ENCODE assay signal across 25 mouse cellular contexts in genomic region chr15:79598715-79599114, GRCm38 (mm10). TPM values are rescaled to one million over a fixed set of nuclear protein-coding genes. Genes with fewer than 3 reads are reported as not detected.
DNase-seq lines count a peak whose midpoint lies in the region; ATAC-seq lines count a peak whose summit lies in the region.
"Had no signal": no experiment of that assay in that cellular context is flagged by ENCODE, and none has a peak within 500 bp of the region (broad histone marks: within the 10 kb centered on the region; RNA-seq: fewer than 3 reads in every experiment).

No protein-coding gene starts in this region.

- H3K27me3 ChIP-seq in hindbrain, embryonic 11.5 days (ENCODE audit: control insufficient read depth, insufficient read depth, low read length): no peaks in the 10 kb centered on the region
- H3K27me3 ChIP-seq: CH12.LX had no signal

- 93% methylated on average over 1 of the region's 1 CpGs for WGBS in hindbrain, embryonic 11.5 days

- no peak overlapping the region for H3K4me2 ChIP-seq in hindbrain, embryonic 11.5 days (replicated peaks; ENCODE audit: low read depth, low read length)

- H3K4me3 ChIP-seq in hindbrain, embryonic 11.5 days (ENCODE audit: low read depth, low read length): no peak overlapping the region

- no peak overlapping the region for H3K27ac ChIP-seq in hindbrain, embryonic 11.5 days (ENCODE audit: low read depth, low read length)

- H3K36me3 ChIP-seq in hindbrain, embryonic 11.5 days (ENCODE audit: control insufficient read depth, insufficient read depth, low read length): no peaks in the 10 kb centered on the region
- H3K36me3 ChIP-seq: G1E had no signal

- H3K4me1 ChIP-seq in hindbrain, embryonic 11.5 days (replicated peaks; ENCODE audit: control insufficient read depth, insufficient read depth, low read length): no peaks in the 10 kb centered on the region

- peak; percentile 81 for DNase-seq in 416B (ENCODE audit: low read depth)
- no peak for DNase-seq in ovary, postnatal 36 days (ENCODE audit: low spot score)
- DNase-seq in gastrocnemius, adult 8-10 months (ENCODE audit: low spot score in 2 of 2): no peak
- DNase-seq in embryo, embryonic 10 days (ENCODE audit: low spot score): no peak
- DNase-seq in hindbrain, embryonic 11.5 days (ENCODE audit: low spot score): no peak
- DNase-seq: adrenal gland, adult 2 months; adrenal gland, adult 8-10 months; adrenal gland, postnatal 10 days; adrenal gland, postnatal 14 days; adrenal gland, postnatal 25 days; adrenal gland, postnatal 36 days; B cell, adult 2 months; cerebellum, adult 11 months; cerebellum, adult 11-12 months; cerebellum, adult 18-20 months had no signal

- peak; percentile 36; the same call in 1 of the 2 replicates for ATAC-seq in common myeloid progenitor, adult 5-6 weeks (replicated peaks; ENCODE audit: low read depth, poor library complexity, severe bottlenecking)
- ATAC-seq in granulocyte monocyte progenitor cell, adult 5-6 weeks (replicated peaks; ENCODE audit: poor library complexity, severe bottlenecking): peak; percentile 86
- ATAC-seq in megakaryocyte progenitor cell, adult 5-6 weeks (replicated peaks; ENCODE audit: poor library complexity): peak; percentile 63
- no peak for ATAC-seq in hindbrain, embryonic 11.5 days (ENCODE audit: low FRiP score)
- ATAC-seq: activated CD4-positive, CD25-positive, alpha-beta regulatory T cell, adult 4 months; CD4-positive, CD25-positive, alpha-beta regulatory T cell, adult 4 months; Patski had no signal

- no peaks in the 10 kb centered on the region for H3K9me3 ChIP-seq in hindbrain, embryonic 11.5 days (ENCODE audit: control insufficient read depth, low read length)
- H3K9me3 ChIP-seq: G1E had no signal

- H3K9ac ChIP-seq in hindbrain, embryonic 11.5 days (ENCODE audit: low read depth, low read length): no peak overlapping the region

RNA-seq across cellular contexts. Expression of gene Dmc1, which starts 6.2 kb away (rescaled TPM):
- total RNA-seq in common myeloid progenitor, adult 5-6 weeks (2017): 1.8 and 2.1 TPM in 2 replicates
- 2.1 and 5.4 TPM in 2 replicates for total RNA-seq in granulocyte monocyte progenitor cell, adult 5-6 weeks (2014; fragmentation: Nextera tagmentation)
- total RNA-seq in granulocyte monocyte progenitor cell, adult 5-6 weeks (2017): 4.8 and 4.9 TPM in 2 replicates
- total RNA-seq in megakaryocyte progenitor cell, adult 5-6 weeks (2015): 3.4 and 3.5 TPM in 2 replicates
- 2.9 and 4.0 TPM in 2 replicates for total RNA-seq in megakaryocyte progenitor cell, adult 5-6 weeks (2017)
- not detected for total RNA-seq in gastrocnemius, adult 8-10 months (2022)
- 1.2 and 1.5 TPM in 2 replicates for polyA plus RNA-seq in hindbrain, embryonic 11.5 days (2014; fragmentation: Nextera tagmentation; extraction: Ambion mirVana)
- total RNA-seq: CH12.LX, G1E, MEL had no signal
- polyA plus RNA-seq: activated CD4-positive, CD25-positive, alpha-beta regulatory T cell, adult 4 months; C2C12; CD4-positive, CD25-positive, alpha-beta regulatory T cell, adult 4 months; G1E had no signal

RNA-seq across cellular contexts. Expression of gene Ddx17, which starts 52.2 kb away (rescaled TPM):
- 178 and 236 TPM in 2 replicates for total RNA-seq in common myeloid progenitor, adult 5-6 weeks (2017)
- 159 and 203 TPM in 2 replicates for total RNA-seq in granulocyte monocyte progenitor cell, adult 5-6 weeks (2014; fragmentation: Nextera tagmentation)
- total RNA-seq in granulocyte monocyte progenitor cell, adult 5-6 weeks (2017): 124 and 142 TPM in 2 replicates
- 87.0 and 97.1 TPM in 2 replicates for total RNA-seq in megakaryocyte progenitor cell, adult 5-6 weeks (2015)
- total RNA-seq in megakaryocyte progenitor cell, adult 5-6 weeks (2017): 129 and 165 TPM in 2 replicates
- 10 to 100 TPM; 40.2 to 59.7 (median 49.7) TPM for total RNA-seq in gastrocnemius, adult 8-10 months (2022)
- polyA plus RNA-seq in hindbrain, embryonic 11.5 days (2014; fragmentation: Nextera tagmentation; extraction: Ambion mirVana): 87.6 and 116 TPM in 2 replicates
